Mouse (Mus musculus) kidney, postnatal 25 days (tissue): Measurements from ENCODE around the gene Kank4.
A peak's percentile ranks its signal among the peaks of the same experiment; 100 is the strongest.
"Not testable (repeated sequence)": the region's sequence is repeated elsewhere in the genome, so short reads cannot be mapped to it uniquely, and the experiment has no call there.

ENCODE experiments used
- DNase-seq, 2 experiments: peaks; one replicate each; pipeline ENCODE4 v3.0.0; 2021; ENCODE audit warnings: mixed read lengths in 2 of 2

The Kank4 gene

DNA sequence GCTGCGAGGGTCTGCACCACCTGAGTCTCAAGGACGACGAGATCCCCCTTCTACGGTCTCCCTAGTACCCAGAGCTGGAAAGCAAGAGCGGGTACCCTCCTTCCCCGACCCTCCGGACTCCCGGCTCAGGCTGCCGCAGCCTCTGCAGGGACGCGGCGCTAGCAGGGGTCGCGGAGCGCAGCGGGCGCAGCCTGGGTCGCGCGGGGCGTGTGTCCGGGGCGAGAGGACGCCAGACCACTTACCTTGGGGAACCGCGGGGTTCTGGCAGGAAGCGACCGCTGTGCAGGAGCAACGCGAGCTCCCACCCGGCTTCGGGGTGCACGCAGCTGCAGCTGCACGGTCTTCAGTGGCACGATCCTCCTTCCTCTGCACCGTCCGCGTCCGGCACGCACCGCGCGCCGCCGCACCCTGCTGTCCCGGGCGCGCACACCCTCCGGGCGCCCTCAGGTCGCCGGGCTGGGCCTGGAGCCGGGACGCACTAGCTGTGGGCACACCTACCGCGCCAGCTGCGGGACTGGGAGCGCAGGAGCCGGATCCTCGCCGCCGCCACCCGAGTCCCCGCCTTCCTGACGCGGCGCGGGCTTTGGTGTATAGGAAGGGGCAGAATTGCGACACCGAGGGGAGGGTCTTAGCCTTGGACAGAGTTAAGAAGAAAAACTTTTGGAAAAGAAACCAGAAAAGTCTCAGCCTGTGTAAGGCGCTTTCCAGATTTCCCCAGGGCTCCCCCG, at the start of gene Kank4:
Kank4 (minus strand) TSS at position 354 of the 728 bp plus-strand sequence.
- peak; percentile 61 to 70 for DNase-seq

DNA sequence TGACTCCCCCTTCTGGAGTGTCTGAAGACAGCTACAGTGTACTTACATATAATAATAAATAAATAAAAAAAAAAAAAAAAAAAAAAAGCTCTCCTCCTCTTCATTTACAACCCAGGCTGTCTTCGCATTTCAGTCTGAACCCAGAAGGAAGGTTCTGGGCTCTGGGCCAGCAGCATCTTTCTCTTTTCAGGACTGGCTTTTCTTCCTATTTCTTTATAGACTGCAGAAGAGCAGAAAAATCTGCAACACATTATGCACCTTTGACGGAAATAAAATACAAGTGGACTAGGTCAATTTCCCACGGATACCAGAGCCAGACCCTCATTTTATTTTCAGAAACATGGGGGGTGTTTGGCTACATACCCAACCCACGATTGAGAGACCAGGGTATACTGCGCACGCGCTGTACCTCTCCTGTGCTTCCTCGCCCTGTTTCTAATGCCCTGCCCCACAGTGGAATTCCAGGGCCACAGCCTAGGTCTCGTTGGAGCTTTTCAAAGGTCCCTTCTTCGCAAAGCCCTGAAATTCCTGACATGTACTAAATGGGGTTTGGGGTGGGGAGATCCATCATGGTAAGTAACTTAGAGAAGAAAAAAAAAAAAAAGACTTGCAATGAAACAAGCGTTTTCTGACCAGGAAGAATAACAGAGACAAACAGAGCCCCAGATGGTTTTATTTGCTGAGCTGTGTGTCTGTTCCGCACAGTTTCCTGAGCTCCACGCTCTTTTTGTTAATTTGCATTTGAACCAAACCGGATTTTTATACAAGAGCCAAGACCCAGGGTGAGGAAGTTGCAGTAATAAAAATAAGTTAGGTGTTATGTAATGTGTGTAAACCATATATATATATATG, 48.3 kb upstream of the Kank4 start:
- DNase-seq: no peak

DNA sequence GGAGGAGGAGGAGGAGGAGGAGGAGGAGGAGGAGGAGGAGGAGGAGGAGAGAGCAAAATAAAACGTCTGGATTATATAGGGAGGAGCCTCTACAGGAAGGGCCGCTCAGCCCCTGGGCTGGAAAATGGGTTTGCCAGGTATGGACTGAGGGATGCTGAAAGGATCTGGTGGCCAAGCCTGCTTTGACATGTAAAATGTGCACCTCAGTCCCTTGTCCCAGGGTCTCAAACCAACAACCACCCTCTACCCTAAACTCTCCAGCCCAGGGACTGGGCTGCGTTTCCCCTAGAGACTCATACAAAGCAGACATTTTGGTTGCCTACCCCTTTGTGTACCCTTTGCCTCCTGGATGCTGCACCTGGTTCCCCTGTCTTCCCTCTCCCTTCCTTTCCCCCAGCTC, 47.2 kb upstream of the Kank4 start:
- DNase-seq: no peak

DNA sequence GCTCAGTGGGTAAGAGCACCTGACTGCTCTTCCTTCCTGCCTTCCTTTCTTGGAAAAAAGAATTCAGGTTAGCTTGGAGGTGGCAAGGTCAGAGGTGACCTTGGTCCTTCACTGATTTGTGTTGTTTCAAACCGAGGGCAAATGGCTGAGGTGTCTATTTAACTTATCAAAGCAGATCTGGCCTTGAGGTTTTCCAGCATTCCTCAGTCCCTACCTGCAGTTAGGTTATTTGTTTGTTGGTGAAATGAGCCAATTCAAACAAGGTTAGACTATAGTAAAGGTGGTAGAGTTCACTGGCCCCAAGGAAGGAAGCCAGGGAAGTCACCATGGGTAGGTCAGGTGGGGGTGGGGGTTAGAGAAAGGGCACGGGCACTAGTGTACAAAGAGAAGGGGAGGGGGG, 46.8 kb upstream of the Kank4 start:
- no peak for DNase-seq

DNA sequence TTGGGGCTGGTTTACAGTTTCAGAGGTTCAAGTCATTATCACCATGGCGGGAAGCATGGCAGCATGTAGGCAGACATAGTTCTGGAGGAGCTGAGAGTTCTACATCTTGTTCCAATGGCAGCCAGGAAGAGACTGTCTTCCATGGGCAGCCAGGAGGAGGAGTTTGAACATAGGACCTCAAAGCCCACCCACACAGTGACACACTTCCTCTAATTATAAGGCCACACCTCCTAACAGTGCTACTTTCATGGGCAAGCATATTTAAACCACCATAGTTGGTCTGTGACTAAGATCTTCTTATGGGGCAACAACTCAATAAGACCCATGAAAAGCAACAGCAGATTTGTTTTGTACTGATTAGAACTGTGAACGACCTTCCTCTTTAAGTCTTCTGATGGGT, 46.1 kb upstream of the Kank4 start:
- no peak for DNase-seq

DNA sequence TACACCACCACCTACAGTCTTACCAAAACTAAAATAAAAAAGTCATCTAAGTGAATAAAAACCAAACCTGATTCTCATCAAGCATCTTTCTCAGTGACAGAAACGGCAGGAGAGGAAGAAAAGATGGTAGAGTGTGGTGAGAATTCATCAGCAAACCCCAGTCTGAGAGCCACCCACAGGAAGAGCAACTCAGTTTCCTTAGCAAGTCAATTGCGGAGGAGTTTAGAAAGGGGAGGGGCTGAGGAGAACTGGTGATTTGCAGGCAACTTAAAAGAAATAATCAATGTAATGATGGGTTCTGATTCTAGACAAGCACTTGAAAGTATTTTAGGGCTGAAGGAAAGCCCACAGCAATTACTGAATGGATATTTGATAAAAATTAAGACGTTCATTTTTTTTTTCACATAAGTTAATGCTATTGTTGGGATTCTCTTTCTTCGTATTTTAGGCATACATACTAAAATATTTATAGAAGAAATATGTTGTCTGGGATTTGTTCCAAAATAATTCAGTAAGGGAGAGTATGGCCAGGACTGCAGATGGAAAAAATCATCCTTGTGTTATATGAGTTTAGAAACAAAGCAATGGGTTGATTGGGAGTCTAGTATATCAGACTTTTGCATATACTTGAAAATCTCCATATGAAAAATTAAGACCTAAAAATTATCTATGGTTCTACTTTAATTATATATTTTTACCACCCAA, 41.0 kb upstream of the Kank4 start:
- no peak for DNase-seq

DNA sequence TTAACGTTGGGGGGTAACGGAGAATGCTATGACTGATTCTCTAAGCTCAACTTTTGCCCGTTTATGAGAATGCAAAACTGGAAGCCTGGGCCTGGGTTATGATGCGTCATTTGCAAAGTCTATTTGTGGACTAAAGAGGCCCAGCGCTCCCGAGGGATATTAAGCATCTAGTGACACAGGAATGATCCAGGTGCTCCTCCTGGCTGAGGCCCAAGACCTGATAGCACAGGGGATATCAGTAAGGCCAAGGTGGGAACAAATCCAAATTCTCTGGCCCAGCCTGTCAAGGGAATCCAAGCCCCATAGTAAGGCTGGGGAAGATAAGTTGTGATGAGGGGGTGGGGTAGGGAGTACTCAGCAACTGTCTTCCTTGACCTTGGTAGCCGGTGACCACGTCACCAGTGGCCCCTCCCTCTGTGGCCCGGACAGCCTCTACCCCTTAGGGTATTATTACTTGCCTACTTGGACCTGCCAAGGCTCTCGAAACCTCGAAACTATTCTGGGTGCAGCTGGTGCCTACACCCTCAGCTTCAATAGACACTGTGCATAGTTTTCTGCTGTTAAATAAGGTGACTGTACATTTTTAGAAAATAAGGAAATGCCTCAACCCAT, 39.8 kb upstream of the Kank4 start:
- no peak for DNase-seq

DNA sequence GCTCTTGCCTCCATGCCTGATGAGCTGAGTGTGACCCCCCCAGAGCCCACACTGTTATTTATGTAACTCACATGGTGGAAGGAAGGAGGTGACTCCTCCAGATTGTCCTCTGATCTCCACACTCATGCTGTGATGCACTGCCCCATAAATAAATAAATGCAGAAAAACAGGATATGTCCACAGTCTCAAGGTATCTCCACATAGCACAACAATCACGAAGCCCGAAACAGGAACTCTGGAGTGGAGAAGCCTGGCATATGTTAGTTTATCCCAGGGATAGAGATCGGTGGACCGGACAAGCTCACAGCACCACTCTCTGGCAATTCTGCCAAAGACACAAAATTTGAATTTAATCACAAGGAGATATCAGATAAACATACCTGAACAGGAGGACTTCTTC, 36.6 kb upstream of the Kank4 start:
- no peak for DNase-seq

DNA sequence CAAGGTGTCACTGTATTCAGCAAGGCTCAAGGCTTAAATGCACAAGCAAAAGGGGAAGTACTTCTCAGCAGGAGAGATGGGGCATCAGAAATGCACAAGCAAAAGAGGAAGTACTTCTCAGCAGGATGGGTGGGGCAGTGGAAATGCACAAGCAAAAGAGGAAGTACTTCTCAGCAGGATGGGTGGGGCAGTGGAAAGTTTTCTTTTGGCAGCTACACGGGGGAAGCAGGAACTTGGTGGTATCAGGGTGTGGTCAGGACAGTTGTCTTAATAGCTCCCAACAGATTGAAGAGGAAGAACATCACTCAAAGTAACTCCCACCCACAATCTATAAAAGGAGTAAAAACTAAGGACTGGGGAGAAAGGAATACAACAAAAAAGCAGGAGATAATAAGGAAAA, 33.1 kb upstream of the Kank4 start:
- DNase-seq: not testable (repeated sequence)

DNA sequence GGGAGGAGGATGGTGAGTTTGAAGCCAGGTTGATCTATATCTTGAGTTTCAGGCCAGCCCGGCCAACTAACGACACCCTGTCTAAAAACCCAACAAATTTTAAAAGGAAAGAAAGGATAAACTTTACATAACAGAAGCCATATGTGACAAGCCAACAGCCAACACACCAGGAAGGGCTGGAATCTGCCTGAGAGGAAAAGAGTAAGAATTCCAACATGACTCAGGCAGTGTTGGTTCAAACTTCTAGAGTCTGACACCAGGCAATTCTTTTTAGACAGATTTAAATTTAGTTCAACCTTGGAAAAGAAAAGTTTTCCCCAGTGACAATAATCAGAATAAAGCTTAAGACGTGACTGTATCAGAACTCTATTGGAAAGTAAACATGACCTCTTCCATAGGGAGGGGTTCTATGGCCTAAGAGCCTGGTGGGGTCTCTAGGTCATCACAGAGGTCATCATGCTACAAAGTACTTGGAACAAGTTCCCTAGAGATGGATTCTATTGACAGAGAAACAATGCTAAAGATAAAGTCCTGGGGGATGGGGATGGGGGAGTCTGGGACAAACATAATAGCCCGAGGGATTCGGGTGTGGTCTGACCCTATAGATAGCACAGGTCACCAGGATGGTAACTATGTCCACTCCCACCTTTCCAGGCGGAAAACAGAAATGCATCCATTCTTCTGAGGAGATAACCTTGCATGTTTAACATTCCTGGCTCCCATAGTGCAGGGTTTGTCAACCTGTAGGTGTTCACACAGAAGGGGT, 30.0 kb upstream of the Kank4 start:
- no peak for DNase-seq

DNA sequence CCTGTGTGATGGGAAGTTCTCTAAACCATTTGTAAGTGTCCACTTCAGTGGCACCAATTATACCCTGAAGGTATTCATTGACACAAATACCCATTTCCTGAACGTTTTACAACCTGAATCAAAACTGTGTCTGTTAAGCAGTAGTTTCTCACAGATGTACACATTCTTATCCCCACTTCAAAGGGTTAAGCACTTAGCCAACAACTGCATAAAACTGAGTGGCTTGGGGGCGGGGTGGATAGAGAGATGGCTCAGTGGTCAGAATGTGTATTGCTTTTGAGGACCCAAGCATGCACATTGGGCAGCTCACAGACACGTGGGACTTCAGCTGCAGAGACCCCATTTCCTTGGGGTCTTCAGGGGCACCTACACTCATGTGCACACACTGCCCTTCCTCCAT, 29.1 kb upstream of the Kank4 start:
- no peak for DNase-seq

DNA sequence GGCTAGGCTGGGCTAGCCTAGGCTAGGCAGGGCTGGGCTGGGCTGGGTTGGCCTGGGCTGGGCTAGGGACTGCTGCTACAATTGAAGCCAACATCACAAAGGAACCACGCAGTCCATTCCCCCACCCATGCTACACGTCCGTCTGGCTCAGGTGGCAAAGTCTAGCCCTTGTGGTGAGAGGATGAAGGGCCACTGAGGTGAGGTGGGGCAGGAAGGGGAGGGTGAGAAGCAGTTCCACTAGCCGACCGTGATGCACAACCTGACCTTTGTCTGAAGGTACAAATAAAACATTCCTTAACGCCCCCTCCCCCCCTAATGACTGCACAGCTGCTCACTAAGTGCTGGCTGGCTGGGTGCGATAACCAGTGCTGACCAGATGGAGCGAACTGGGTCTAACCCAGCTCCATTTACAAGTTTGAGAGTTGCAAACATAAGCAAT, 28.4 kb upstream of the Kank4 start:
- peak; percentile 8 to 36 for DNase-seq

DNA sequence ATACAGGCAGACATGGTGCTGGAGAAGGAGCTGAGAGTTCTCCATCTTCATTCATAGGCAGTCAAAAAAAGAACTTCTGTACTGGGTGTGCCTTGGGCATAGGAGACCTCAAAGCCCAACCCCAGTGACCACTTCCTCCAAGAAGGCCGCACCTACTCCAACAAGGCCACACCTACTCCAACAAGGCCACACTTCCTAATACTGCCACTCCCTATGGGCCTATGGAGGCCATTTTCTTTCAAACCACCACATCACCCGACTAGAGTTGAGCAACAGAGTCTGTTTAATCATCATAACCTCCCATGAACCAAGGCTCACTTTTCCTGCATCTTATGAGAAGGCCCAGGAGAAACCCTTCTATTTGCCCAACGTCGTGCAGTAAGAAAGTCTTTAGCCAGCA, 27.9 kb upstream of the Kank4 start:
- no peak for DNase-seq

DNA sequence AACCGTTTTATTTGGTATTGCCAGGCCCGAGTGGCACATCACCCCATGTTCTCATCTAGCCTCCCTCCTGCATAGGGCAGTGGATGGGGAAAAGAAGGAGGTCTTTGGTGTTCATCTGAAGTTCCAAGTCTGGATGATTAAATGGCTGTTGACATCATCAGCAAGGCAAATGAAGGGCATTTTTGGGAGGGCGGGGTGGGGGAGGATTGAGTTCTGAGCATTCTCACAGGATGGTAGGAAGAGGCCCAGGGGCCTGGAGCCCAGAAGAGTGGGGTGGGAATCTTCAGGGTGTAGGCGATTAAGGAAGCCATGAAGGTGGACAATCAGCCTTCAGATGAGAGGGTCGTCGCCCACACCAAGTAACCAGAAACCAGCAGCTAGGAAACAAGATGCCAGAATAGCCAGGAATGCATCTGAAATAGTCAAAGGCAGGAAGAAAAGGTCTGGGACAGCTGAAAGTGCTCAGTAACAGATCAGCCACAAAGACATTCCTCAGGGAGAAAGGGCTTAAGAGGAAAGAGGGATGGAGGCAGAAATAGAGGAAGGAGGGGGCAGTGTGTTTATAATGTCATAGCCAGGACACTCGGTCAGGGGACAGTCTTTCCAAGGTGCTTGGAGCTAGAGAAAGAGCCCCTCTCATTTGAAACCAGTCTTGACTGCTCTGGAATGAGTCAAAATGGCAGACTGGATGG, 26.7 kb upstream of the Kank4 start:
- DNase-seq: no peak

DNA sequence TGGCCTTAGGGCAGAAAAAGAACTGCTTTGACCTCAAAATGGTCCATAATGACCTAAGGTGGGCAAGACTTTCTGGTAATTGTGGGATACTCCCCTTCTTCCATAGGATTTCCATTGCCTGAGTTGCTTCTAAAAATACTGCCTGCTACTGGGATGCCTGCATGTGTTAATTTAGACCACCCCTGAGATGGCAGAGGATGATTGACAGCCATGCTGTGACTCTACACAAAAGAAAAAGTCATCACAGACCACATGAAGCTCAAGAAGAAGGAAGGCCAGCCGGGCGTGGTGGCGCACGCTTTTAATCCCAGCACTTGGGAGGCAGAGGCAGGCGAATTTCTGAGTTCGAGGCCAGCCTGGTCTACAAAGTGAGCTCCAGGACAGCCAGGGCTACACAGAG, 23.9 kb upstream of the Kank4 start:
- not testable (repeated sequence) for DNase-seq

DNA sequence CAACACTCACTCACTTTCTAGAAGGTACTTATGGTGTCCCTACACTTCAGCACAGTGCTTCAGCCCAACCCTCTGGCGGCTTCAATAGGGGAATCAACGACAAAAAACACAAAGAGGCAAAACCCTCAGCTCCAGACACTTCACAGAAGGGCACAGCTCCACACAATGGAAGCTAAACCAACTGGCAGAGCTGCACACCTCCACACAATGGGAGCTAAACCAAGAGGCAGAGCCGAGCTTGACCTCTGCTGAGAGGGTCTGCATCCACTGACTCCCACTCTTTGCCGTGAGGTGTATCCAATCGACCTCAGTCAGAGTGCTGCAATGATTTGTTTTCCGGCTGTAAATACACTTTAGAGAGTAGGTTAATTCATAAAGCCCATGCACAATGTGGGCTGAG, 23.2 kb upstream of the Kank4 start:
- no peak for DNase-seq

DNA sequence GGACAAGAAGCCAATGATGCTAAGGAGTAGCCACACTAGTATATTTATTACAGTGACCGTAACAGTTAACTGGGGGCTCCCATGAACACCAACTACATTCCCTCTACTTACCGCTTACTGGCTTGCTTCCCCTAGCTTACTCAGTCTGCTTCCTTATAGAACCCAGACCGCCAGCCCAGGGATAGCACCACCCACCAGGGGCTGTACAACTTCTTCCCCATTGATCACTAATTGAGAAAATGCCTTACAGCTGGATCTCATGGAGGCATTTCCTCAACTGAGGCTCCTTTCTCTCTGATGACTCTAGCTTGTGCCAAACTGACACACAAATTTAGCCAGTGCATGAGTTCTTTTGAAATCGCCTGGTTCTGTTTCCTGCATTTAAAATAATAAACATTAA, 21.6 kb upstream of the Kank4 start:
- no peak for DNase-seq

DNA sequence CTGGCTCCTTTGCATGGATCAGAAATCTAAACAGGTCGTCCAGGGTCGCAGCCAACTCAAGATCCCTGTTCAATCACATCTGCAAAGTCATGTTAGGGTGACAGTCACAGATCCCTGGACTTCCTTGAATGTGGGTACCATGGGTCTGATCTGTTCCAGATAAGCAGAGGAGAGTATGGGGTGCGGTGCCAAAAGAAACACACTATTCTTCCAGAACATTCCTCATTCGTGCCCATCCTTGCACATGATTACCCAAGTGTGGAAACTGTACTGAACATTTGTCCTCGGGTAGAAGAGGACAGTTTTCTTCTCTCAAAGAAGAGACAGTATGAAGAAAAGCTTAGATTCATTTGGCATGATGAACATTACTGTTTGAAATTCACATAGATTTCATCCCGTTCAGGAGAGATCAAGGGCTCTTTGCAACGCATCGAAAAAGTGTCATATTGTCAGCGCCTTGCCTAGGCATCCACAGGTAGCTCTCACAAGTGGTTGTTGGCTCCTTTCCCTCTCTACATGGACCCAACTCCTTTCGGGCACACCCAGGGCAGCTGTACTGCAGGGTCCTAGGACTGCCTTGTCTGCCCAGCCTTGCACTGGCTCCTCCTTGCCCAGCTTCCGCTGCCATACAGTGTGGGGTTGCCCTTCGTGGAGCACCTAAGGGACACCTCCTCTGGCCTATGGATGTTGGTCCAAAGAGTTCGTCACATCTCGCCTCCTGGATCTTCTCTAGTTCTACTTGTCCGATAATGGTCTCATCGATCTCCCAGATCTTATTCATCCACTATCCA, 20.6 kb upstream of the Kank4 start:
- DNase-seq: no peak

DNA sequence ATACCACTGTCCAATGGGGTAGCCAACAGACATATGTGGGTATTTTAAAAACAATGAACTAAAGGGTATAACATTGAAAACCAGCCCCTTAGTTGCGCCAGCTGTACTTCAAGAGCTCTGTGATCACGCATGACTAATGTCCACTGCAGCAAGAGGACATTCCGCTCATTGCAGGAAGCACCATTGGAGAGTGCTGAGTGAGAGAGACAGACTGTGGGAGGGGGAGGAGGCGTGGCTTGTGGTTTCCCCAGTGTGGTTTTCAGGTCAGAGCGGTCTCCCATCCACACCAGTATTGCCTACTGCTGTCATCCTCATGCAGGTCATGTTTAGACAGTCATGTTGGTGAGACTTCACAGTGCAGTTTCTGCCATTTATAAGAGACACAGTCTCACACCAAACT, 19.2 kb upstream of the Kank4 start:
- DNase-seq: peak; percentile 27 to 48

DNA sequence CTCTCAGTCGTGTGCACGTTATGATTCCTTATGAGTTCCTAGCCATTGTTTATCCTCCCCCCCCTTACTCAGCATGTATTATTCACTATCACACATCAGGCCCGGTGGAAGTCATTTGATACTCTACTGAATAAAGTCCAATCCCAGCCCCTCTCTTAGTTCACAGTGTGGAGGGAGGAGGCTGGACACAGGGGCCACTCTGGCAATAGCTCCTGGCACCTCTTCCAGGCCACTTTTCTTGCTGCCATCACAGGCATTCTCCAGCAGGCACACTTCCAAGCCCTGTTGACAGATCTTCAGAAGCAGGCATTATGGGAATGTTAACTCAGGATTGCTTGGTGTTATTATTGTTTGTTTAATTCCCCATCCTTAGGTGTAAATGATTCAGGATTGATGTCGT, 17.4 kb upstream of the Kank4 start:
- peak in 1 of 2 experiments; percentile 28 for DNase-seq

DNA sequence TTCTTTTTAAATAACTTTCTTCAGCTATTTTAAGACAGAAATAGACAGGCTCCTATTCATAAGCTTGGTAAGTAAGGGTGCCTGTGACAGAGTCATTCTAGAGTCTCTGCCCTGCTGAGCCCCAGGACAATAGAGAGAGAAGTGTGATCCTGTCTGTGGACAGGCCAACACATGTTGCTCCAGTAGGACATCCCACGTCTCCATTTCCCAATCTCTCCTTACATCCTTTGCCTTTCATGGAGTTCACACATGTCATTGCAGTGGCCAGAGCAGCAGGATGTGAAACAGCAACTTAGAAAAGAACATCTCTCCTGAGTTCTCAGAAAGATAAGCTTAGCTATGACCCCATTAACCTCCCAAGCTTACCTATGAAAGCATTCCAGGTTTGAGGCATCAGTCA, 14.4 kb upstream of the Kank4 start:
- peak in 1 of 2 experiments; percentile 22 for DNase-seq
